Mouse (Mus musculus): ENCODE results near the gene Psmb2.

The Psmb2 gene

DNA sequence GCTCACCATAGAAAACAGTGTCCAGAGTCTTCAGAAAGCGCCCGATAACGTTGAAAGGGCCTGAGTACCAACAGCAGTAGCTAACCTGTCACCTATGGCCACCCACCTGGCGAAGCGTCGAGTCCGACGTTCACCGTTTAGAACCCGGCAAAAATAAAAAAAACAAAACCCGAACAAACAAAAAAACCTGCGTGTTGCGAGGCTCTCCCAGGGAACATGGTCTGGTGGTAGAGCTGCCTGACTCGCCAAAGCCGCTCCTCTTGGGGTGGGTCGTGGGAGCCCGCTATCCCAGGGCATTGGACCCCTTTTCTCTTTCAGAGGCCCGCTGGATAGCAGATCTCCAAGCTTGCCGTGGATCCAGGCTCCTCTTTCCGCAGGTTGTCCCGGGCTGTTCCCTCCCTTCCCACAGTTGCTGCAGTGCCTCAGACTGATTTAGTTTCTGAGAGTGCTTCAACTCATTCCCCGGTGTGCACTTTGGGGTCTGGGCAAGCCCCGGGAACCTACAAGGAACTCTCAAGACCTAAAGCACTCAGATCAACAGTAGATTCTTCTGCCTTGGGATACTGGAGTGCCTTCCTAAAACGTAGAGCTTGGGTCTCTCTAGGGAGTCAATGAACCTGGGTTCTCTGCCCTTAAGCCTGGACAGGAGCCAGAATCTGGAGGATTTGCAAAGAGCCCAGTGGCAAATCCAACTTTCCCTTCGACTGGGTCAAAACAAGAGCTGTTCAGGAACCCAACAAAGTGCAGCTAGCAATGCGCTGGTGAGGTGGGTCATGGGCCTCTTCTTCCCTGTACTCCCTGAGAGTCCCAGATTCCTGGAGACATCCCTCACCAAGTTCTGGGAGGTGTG is 55.3 kb downstream of the Psmb2 start:
- no peak for DNase-seq (ENCODE audit: low spot score in 2 of 2)

- no peak for DNase-seq (ENCODE audit: low spot score in 2 of 2)
Observed at GRCm38 (mm10) chr4:126734001-126734603, 56.7 kb downstream of the Psmb2 start.

DNA sequence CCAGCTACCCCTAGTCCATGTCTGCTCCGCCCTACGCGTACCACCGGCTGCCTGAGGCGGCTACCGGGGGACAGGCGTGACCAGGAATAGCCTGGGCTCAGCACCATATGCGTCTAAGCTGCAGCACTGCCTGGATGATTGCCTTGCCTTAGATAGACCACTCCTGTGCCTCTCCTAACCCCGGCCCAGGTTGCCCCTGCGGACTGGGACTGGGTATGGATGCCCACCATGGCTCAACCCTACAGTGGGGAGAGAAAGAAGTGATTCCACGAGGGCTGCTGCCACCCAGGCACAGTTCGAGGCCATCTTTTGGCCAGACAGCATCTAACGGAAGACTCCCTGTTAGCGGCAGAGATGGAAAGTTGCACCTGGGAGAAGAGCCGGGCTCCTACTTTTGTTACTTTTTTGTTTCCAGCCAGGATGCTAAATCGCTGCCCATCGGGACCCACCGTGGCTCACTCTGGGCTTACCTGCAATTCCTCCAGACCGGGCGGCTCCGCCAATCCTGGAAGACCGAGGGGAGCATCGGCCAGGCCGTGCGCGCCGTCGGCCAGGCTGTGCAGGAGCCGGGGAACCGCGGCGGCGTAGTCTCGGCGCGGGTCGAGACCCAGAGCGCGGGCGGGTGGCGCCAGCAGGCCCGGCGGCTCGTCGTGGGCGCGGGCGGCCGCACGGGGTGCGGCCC is 57.4 kb downstream of the Psmb2 start:
- no peak for DNase-seq (ENCODE audit: low spot score in 2 of 2)

GRCm38 (mm10) chr4:126735382-126736000 is 58.1 kb downstream of the Psmb2 start:
- no peak for DNase-seq (ENCODE audit: low spot score in 2 of 2)

GRCm38 (mm10) chr4:126736001-126736414 is 58.6 kb downstream of the Psmb2 start, which contains the start of gene Tfap2e:
Gene Tfap2e (minus strand): TSS chr4:126736240.
- no peak for DNase-seq (ENCODE audit: low spot score in 2 of 2)

DNA sequence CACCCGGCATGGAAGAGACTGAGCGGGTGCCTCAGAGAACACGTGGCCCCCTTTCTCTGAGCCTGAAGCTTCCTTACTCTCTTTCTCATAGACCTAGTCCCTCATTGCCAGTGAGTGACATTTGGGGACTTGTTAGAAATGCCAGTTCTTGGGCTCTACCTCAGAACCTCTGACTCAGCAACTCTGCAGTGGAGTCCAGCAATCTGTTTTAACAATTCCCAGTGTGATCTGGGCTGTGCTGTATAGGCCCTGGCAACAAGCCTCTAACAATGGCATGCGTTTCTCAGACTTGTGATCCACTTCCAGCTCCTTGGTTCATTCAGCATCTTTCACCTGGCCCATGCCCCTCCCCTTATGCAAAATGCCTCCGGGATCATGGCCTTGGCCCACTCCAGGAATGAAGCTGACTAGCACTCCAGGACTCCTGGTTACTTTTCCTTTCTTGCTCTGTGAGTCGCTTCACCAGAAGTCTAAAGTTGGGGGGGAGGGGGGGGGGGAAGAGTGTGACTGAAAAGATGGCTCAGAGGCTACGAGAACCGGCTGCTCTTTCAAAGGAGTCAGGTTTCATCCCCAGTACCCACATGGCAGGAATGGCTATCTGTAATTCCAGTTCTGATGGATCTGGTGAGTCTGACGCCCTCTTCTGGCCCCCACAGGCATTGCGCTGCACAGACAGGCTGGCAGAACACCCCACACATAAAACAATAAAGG is 62.7 kb downstream of the Psmb2 start:
- no peak for DNase-seq (ENCODE audit: low spot score in 2 of 2)

DNA sequence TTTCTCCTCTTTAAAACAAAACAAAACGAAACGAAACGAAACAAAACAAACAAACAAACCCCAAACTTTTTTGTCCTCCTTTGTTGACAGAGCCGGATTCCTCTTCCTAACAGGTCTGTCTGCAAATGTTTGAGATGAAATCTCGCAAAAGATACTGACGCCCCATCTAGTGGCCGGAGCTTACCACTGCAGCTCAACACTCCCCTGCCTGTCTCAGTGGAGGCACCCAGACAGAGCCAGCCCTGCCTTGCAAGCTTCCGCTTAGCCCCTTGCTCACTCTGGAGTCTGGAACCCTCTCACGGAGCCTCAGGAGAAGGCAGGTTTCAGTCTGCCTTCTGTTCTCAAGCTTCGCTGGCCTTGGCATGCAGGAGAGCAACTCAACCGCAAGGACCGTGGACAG is 64.0 kb downstream of the Psmb2 start:
- peak; percentile 60 to 66 for DNase-seq (ENCODE audit: low spot score in 2 of 2)

GRCm38 (mm10) chr4:126742976-126743375 is 65.5 kb downstream of the Psmb2 start:
- DNase-seq (ENCODE audit: low spot score in 2 of 2) = no peak

- no peak for DNase-seq (ENCODE audit: low spot score in 2 of 2)
Observed at GRCm38 (mm10) chr4:126743713-126744112, 66.3 kb downstream of the Psmb2 start.

- no peak for DNase-seq (ENCODE audit: low spot score in 2 of 2)
Observed at GRCm38 (mm10) chr4:126744831-126745230, 67.4 kb downstream of the Psmb2 start.

GRCm38 (mm10) chr4:126745506-126746193 is 68.2 kb downstream of the Psmb2 start:
- DNase-seq (ENCODE audit: low spot score in 2 of 2) = no peak

DNA sequence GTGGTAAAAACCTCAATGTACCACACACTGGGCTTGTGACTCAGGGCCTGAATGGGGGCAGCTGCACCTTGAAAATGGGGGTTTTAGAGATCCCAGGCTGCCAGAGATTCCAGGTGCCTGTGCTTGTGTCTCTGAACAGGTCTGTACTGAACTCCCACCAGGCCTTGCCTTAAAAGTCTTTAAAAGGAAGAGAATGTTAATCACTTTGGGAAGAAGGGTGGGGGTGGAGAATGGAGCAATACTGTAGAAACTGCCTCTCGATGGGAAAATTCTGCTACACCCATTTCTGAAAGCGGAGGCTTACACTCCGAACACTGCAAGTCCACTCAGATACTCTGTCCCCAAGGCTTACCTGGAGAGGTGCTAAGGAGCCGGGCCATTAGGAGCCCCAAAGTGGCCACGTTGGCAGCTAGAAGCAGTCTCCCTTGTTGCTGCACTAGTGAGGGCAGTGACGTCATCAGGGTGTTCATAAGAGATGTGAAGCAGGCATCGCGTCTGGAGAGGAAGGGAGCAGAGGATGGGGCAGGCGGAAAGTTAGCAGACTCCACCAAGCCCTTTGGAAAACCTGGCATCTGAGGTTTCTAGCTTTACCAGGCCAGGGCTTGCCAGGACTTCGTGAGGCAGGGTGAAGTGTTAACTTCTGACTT is 68.9 kb downstream of the Psmb2 start:
- DNase-seq (ENCODE audit: low spot score in 2 of 2) = no peak

GRCm38 (mm10) chr4:126748381-126748780 is 71.0 kb downstream of the Psmb2 start:
- no peak for DNase-seq (ENCODE audit: low spot score in 2 of 2)

- no peak for DNase-seq (ENCODE audit: low spot score in 2 of 2)
Observed at GRCm38 (mm10) chr4:126749553-126749952, 72.1 kb downstream of the Psmb2 start.

DNA sequence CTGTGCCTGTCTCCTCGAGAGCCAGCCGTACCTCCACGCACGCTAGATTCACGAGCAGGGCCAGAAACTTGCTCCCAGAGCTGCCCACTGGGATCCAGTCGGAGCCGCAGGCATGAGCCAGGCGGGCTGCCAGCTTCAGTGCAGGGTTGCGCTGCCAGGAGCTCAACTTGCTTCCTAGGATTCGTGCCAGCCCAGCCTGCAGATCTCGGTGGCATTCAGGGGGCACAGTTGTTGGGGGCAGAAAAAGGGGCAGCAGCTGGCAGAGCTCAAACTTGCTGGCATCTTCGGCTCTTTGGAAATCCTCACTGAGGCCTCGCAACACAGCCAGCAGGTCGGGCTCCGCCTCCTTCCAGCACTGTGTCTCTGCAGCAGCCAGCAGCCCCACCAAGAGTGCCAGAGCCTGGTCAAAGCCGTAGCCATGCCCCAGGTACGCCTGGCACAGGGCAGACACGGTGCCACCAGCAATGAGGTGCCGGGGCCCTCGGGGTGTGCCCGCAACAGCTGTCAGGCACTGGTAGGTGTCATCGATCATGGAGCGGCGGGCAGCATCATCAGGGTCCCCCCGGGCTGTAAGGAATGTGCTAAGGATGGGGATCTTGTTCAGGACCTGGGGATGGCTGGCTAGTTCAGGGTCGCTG is 72.7 kb downstream of the Psmb2 start:
- no peak for DNase-seq (ENCODE audit: low spot score in 2 of 2)

DNA sequence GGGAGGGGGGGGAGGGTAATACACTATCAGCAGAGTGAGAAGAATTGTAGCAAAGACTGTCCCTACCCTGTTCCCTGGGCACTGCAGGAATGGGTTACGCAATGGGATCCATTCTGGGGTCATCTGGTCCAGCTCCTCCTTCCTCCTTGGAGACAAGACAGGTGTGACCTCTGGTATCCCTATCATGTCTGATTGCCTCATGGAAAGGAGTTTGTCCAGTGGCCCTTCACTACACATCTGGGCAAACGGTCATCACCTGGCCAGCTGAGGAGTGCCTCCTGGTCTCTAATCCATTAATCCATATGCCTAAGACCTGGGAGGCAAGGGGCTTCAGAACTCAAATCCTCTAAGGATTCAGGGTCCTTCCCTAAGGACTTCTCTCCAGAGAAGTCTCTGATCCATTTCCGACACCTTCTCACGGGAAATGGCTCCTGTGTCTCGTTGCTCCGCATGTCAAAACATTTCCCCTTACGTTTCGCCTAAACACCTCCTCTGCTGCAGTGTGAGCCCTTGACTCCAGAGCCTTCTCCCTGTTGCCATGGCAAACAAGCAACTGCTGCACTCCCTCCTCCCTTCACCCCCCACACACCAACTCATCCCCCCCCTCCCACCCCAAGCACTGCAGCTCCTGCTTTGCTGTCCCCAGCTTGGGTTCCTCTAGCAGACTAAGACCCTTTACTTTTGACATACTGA is 73.6 kb downstream of the Psmb2 start:
- no peak for DNase-seq (ENCODE audit: low spot score in 2 of 2)

GRCm38 (mm10) chr4:126751556-126752023 is 74.2 kb downstream of the Psmb2 start:
- no peak for DNase-seq (ENCODE audit: low spot score in 2 of 2)

DNA sequence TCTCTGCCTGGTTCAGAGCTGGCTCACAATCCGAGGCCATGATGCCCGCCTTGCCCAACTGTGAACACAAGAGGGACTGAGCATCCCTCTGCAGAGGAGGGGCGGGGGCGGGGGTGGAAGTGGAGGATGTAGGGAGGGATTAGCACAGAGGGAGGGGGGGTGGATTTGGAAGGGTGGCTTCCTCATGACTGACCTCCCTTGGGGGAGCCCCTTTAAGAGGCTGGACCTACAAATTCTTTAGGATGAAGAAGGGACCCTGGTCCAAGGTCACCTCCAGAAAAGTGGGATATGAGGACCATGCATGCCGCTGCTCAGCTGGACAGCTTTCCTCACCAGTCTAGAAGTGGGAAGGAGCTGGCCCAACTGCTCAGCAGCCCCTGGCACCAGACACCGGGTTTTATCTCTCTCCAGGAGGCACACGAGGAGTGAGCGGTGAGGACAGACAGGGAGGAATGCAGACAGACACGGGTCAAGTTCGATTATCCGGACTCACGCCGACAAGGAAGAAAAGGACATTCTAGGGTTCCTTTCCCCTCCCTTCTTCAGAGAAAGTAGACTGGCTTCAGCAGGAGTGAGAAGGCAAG is 74.7 kb downstream of the Psmb2 start:
- no peak for DNase-seq (ENCODE audit: low spot score in 2 of 2)

All from urinary bladder, adult 18-20 months (tissue).